Mouse (Mus musculus) cerebellum, adult 8-10 months (tissue): ENCODE data around the gene AY358078.
"Not testable (repeated sequence)": the region's sequence is repeated elsewhere in the genome, so short reads cannot be mapped to it uniquely, and the experiment has no call there.

Experiments used
- DNase-seq: peaks from one replicate; pipeline ENCODE4 v3.0.0; 2022

Gene AY358078

GRCm38 (mm10) chr14:51799746-51800145, at the start of gene AY358078:
Gene AY358078 (plus strand): TSS chr14:51800046.
- DNase-seq: no peak

GRCm38 (mm10) chr14:51755944-51756343, 43.9 kb upstream of the AY358078 start:
- DNase-seq: no peak

GRCm38 (mm10) chr14:51771378-51771777, 28.5 kb upstream of the AY358078 start:
- DNase-seq: peak; percentile 3

- DNase-seq: no peak
These were observed 26.4 kb upstream of the AY358078 start, which contains the start of gene Ang4 for GRCm38 (mm10) chr14:51773490-51773889. Gene Ang4 (minus strand): TSS chr14:51773590.

GRCm38 (mm10) chr14:51777791-51778190, 22.1 kb upstream of the AY358078 start:
- no peak for DNase-seq

GRCm38 (mm10) chr14:51778865-51779481, 20.9 kb upstream of the AY358078 start:
- no peak for DNase-seq

GRCm38 (mm10) chr14:51786335-51786734, 13.5 kb upstream of the AY358078 start:
- no peak for DNase-seq

- DNase-seq: no peak
These were observed 12.8 kb upstream of the AY358078 start for GRCm38 (mm10) chr14:51787061-51787460.

GRCm38 (mm10) chr14:51789196-51789595, 10.7 kb upstream of the AY358078 start:
- no peak for DNase-seq

GRCm38 (mm10) chr14:51794106-51794505, 5.7 kb upstream of the AY358078 start:
- DNase-seq: no peak

- no peak for DNase-seq
These were observed 26.8 kb downstream of the AY358078 start for GRCm38 (mm10) chr14:51826625-51827024.

- not testable (repeated sequence) for DNase-seq
These were observed 28.0 kb downstream of the AY358078 start for GRCm38 (mm10) chr14:51827842-51828241.

- DNase-seq: no peak
These were observed 29.3 kb downstream of the AY358078 start for GRCm38 (mm10) chr14:51829188-51829587.

GRCm38 (mm10) chr14:51838480-51838879, 38.6 kb downstream of the AY358078 start:
- not testable (repeated sequence) for DNase-seq

GRCm38 (mm10) chr14:51842250-51842649, 42.4 kb downstream of the AY358078 start:
- no peak for DNase-seq

GRCm38 (mm10) chr14:51842781-51843180, 42.9 kb downstream of the AY358078 start:
- DNase-seq: no peak

- no peak for DNase-seq
These were observed 44.0 kb downstream of the AY358078 start for GRCm38 (mm10) chr14:51843882-51844281.

GRCm38 (mm10) chr14:51846566-51846965, 46.7 kb downstream of the AY358078 start:
- DNase-seq: no peak

- not testable (repeated sequence) for DNase-seq
These were observed 51.2 kb downstream of the AY358078 start for GRCm38 (mm10) chr14:51851006-51851405.

- no peak for DNase-seq
These were observed 53.6 kb downstream of the AY358078 start, which contains the start of gene Ear6 for GRCm38 (mm10) chr14:51853399-51853798. Gene Ear6 (plus strand): TSS chr14:51853699.

GRCm38 (mm10) chr14:51855280-51855679, 55.4 kb downstream of the AY358078 start:
- not testable (repeated sequence) for DNase-seq

GRCm38 (mm10) chr14:51863603-51864002, 63.8 kb downstream of the AY358078 start:
- DNase-seq: not testable (repeated sequence)

- no peak for DNase-seq
These were observed 70.9 kb downstream of the AY358078 start for GRCm38 (mm10) chr14:51870756-51871155.

- DNase-seq: no peak
These were observed 71.9 kb downstream of the AY358078 start for GRCm38 (mm10) chr14:51871741-51872140.
